Mouse (Mus musculus) heart, postnatal 0 days (tissue): Measurements from ENCODE around the gene Slc30a9. TPM values are rescaled to one million over a fixed set of nuclear protein-coding genes. Genes with fewer than 3 reads are reported as not detected.

Experiments used
- ATAC-seq: fragments of 200-750 bp; cut with Nextera tagmentation; 2 replicates; pipeline ENCODE4 v1.8.0; 2017; ENCODE audit warnings: low read depth, moderate number of reproducible peaks, moderate library complexity; ENCODE audit not compliant: insufficient read depth
- DNase-seq: peaks from one replicate; pipeline ENCODE4 v3.0.0-alpha.2; 2016; ENCODE audit warnings: low spot score
- H3K27ac ChIP-seq: fragments of 300-500 bp; sonication (generic); 2 replicates; pipeline ENCODE4 v1.5.1; 2014; ENCODE audit warnings: low read depth, mild to moderate bottlenecking
- H3K27me3 ChIP-seq: fragments of 300-500 bp; sonication (generic); 2 replicates; pipeline ENCODE4 v1.6.1; 2014; ENCODE audit warnings: low read length, mixed read lengths; ENCODE audit not compliant: control insufficient read depth, insufficient read depth
- H3K36me3 ChIP-seq: fragments of 300-500 bp; sonication (generic); replicated peaks from 2 replicates; pipeline ENCODE4 v1.6.1; 2014; ENCODE audit warnings: low read length, mixed read lengths; ENCODE audit not compliant: control insufficient read depth, insufficient read depth
- H3K4me1 ChIP-seq: fragments of 300-500 bp; sonication (generic); 2 replicates; pipeline ENCODE4 v1.6.1; 2014; ENCODE audit warnings: antibody characterized with exemption; ENCODE audit not compliant: control insufficient read depth, insufficient read depth
- H3K4me2 ChIP-seq: fragments of 300-500 bp; sonication (generic); 2 replicates; pipeline ENCODE4 v1.6.1; 2014; ENCODE audit warnings: low read depth, mild to moderate bottlenecking, low read length, moderate library complexity
- H3K4me3 ChIP-seq: fragments of 300-500 bp; sonication (generic); 2 replicates; pipeline ENCODE4 v1.5.1; 2014; ENCODE audit warnings: low read depth, low read length
- H3K9ac ChIP-seq: fragments of 300-500 bp; sonication (generic); replicated peaks from 2 replicates; pipeline ENCODE4 v1.6.1; 2014; ENCODE audit warnings: low read depth, low read length, mixed read lengths
- H3K9me3 ChIP-seq: fragments of 300-500 bp; sonication (generic); replicated peaks from 2 replicates; pipeline ENCODE4 v1.6.1; 2016; ENCODE audit warnings: low read length; ENCODE audit not compliant: control insufficient read depth
- CTCF ChIP-seq: IDR thresholded peaks from 2 replicates; pipeline ENCODE4 v1.5.1; 2016; ENCODE audit warnings: antibody characterized with exemption, control low read depth, low read depth
- EP300 ChIP-seq: IDR thresholded peaks from 2 replicates; pipeline ENCODE4 v1.6.1; 2016; ENCODE audit warnings: antibody characterized with exemption, low read depth
- WGBS: fragments of 180-500 bp; shearing (Covaris S2); extraction: QIAGEN DNeasy Blood & Tissue Kit; methylation state at CpG from one replicate; pipeline ENCODE4 v1.1.7; 2014; 5-methylcytosine and 5-hydroxymethylcytosine counted together
- polyA plus RNA-seq: library from polyadenylated mRNA; unstranded; fragments of >200 nt; fragmentation: Nextera tagmentation; extraction: Ambion mirVana; gene quantifications from 2 replicates; pipeline ENCODE4 v1.2.1, GENCODE M21; 2015
- total RNA-seq: library from RNA; depleted of rRNA; stranded (reverse); fragments of >200 nt; gene quantifications from 2 replicates; pipeline ENCODE4 v1.2.3, GENCODE M21; 2014; ENCODE audit warnings: low replicate concordance

The Slc30a9 gene
- total and polyA plus RNA-seq, 2 experiments from 2014 or later: 87.2 to 121 TPM

- Histone ChIP-seq H3K27me3 (no peaks in the 10 kb centered on the region), H3K9ac (no peak overlapping the region), H3K27ac (no peak overlapping the region), H3K4me2 (no peak overlapping the region), H3K36me3 (peaks cover 27% of the 10 kb centered on the region), H3K9me3 (no peaks in the 10 kb centered on the region), H3K4me3 (no peak overlapping the region), H3K4me1 (no peaks in the 10 kb centered on the region)
- TF ChIP-seq EP300 (no peak), CTCF (no peak)
- ATAC-seq (no peak), DNase-seq (no peak)
- 87% methylated on average over 17 of the region's 17 CpGs for WGBS
These were observed 15.0 kb downstream of the Slc30a9 start for GRCm38 (mm10) chr5:67321656-67322268.

- Histone ChIP-seq H3K4me3 (no peak overlapping the region), H3K9me3 (no peaks in the 10 kb centered on the region), H3K4me1 (no peaks in the 10 kb centered on the region), H3K27ac (no peak overlapping the region), H3K27me3 (no peaks in the 10 kb centered on the region), H3K4me2 (no peak overlapping the region), H3K36me3 (peaks cover 12% of the 10 kb centered on the region), H3K9ac (no peak overlapping the region)
- no peak for ATAC-seq
- no peak for TF ChIP-seq CTCF
- TF ChIP-seq EP300: no peak
- DNase-seq: no peak
- 57% methylated on average over 1 of the region's 1 CpGs for WGBS
These were observed 17.3 kb downstream of the Slc30a9 start for GRCm38 (mm10) chr5:67324032-67324431.

- H3K4me1 ChIP-seq: no peaks in the 10 kb centered on the region
- 87% methylated on average over 6 of the region's 6 CpGs for WGBS
- ATAC-seq (no peak), DNase-seq (no peak)
- H3K9me3 ChIP-seq: no peaks in the 10 kb centered on the region
- H3K4me3 ChIP-seq: no peak overlapping the region
- H3K27ac ChIP-seq: no peak overlapping the region
- TF ChIP-seq CTCF (no peak), EP300 (no peak)
- no peak overlapping the region for H3K4me2 ChIP-seq
- H3K27me3 ChIP-seq: no peaks in the 10 kb centered on the region
- H3K36me3 ChIP-seq: peaks cover 60% of the 10 kb centered on the region
- no peak overlapping the region for H3K9ac ChIP-seq
These were observed 34.1 kb downstream of the Slc30a9 start for GRCm38 (mm10) chr5:67340811-67341210.

GRCm38 (mm10) chr5:67347060-67347459 is 40.3 kb downstream of the Slc30a9 start:
- DNase-seq: no peak

GRCm38 (mm10) chr5:67348949-67349348 is 42.2 kb downstream of the Slc30a9 start:
- Histone ChIP-seq H3K4me1 (no peaks in the 10 kb centered on the region), H3K4me3 (no peak overlapping the region), H3K36me3 (peaks cover 81% of the 10 kb centered on the region), H3K27ac (no peak overlapping the region), H3K4me2 (no peak overlapping the region), H3K27me3 (no peaks in the 10 kb centered on the region), H3K9ac (no peak overlapping the region), H3K9me3 (no peaks in the 10 kb centered on the region)
- DNase-seq (no peak), ATAC-seq (no peak)
- TF ChIP-seq CTCF (no peak), EP300 (no peak)
- WGBS: 66% methylated on average over 10 of the region's 10 CpGs

More at GRCm38 (mm10) chr5:67347060-67347459, 40.3 kb downstream of the Slc30a9 start:
- no peak overlapping the region for H3K4me3 ChIP-seq
- H3K9ac ChIP-seq: no peak overlapping the region
- H3K4me2 ChIP-seq: no peak overlapping the region
- no peak overlapping the region for H3K27ac ChIP-seq
- ATAC-seq: no peak
- no peaks in the 10 kb centered on the region for H3K4me1 ChIP-seq
- H3K9me3 ChIP-seq: no peaks in the 10 kb centered on the region
- H3K36me3 ChIP-seq: peaks cover 81% of the 10 kb centered on the region
- WGBS: 87% methylated on average over 2 of the region's 2 CpGs
- TF ChIP-seq EP300: no peak
- no peak for TF ChIP-seq CTCF
- no peaks in the 10 kb centered on the region for H3K27me3 ChIP-seq

GRCm38 (mm10) chr5:67362316-67362715 is 55.6 kb downstream of the Slc30a9 start:
- no peaks in the 10 kb centered on the region for H3K27me3 ChIP-seq
- H3K9me3 ChIP-seq: no peaks in the 10 kb centered on the region
- ATAC-seq (no peak), DNase-seq (no peak)
- H3K4me2 ChIP-seq: no peak overlapping the region
- H3K27ac ChIP-seq: no peak overlapping the region
- H3K9ac ChIP-seq: no peak overlapping the region
- H3K4me1 ChIP-seq: no peaks in the 10 kb centered on the region
- no peak overlapping the region for H3K4me3 ChIP-seq
- no peaks in the 10 kb centered on the region for H3K36me3 ChIP-seq
- TF ChIP-seq EP300: no peak
- no peak for TF ChIP-seq CTCF
- 91% methylated on average over 8 of the region's 10 CpGs for WGBS
